Mouse (Mus musculus) embryonic facial prominence, embryonic 13.5 days (tissue): Measurements from ENCODE around the gene 2010111I01Rik. TPM values are rescaled to one million over a fixed set of nuclear protein-coding genes. Genes with fewer than 3 reads are reported as not detected.

Source experiments
- ATAC-seq: fragments of 200-750 bp; cut with Nextera tagmentation; 2 replicates; pipeline ENCODE4 v1.8.0; 2017; ENCODE audit warnings: low read depth; ENCODE audit not compliant: insufficient number of reproducible peaks, insufficient read depth, low FRiP score, low TSS enrichment
- H3K27ac ChIP-seq: fragments of 300-500 bp; sonication (generic); 2 replicates; pipeline ENCODE4 v1.5.1; 2015; ENCODE audit warnings: moderate library complexity, mild to moderate bottlenecking, inconsistent platforms
- H3K27me3 ChIP-seq: fragments of 300-500 bp; sonication (generic); 2 replicates; pipeline ENCODE4 v1.6.1; 2015; ENCODE audit warnings: mild to moderate bottlenecking, inconsistent platforms
- H3K36me3 ChIP-seq: fragments of 300-500 bp; sonication (generic); 2 replicates; pipeline ENCODE4 v1.6.1; 2015; ENCODE audit warnings: mild to moderate bottlenecking, inconsistent platforms
- H3K4me1 ChIP-seq: fragments of 300-500 bp; sonication (generic); 2 replicates; pipeline ENCODE4 v1.6.1; 2015; ENCODE audit warnings: inconsistent platforms
- H3K4me2 ChIP-seq: fragments of 300-500 bp; sonication (generic); 2 replicates; pipeline ENCODE4 v1.6.1; 2015; ENCODE audit warnings: moderate library complexity, mild to moderate bottlenecking, inconsistent platforms
- H3K4me3 ChIP-seq: fragments of 300-500 bp; sonication (generic); 2 replicates; pipeline ENCODE4 v1.5.1; 2015; ENCODE audit warnings: mild to moderate bottlenecking, inconsistent platforms
- H3K9ac ChIP-seq: fragments of 300-500 bp; sonication (generic); 2 replicates; pipeline ENCODE4 v1.6.1; 2015; ENCODE audit warnings: mild to moderate bottlenecking, inconsistent platforms
- H3K9me3 ChIP-seq: fragments of 300-500 bp; sonication (generic); 2 replicates; pipeline ENCODE4 v1.6.1; 2016; ENCODE audit warnings: inconsistent platforms
- WGBS: fragments of 180-500 bp; shearing (Covaris S2); methylation state at CpG from one replicate; pipeline ENCODE4 v1.1.7; 2015; ENCODE audit warnings: mixed read lengths; 5-methylcytosine and 5-hydroxymethylcytosine counted together
- polyA plus RNA-seq: library from polyadenylated mRNA; unstranded; fragments of >200 nt; fragmentation: Nextera tagmentation; extraction: Ambion mirVana; gene quantifications from 2 replicates; pipeline ENCODE4 v1.2.1, GENCODE M21; 2015

2010111I01Rik gene
- polyA plus RNA-seq, 1 experiment from 2014 or later: 254 TPM

DNA sequence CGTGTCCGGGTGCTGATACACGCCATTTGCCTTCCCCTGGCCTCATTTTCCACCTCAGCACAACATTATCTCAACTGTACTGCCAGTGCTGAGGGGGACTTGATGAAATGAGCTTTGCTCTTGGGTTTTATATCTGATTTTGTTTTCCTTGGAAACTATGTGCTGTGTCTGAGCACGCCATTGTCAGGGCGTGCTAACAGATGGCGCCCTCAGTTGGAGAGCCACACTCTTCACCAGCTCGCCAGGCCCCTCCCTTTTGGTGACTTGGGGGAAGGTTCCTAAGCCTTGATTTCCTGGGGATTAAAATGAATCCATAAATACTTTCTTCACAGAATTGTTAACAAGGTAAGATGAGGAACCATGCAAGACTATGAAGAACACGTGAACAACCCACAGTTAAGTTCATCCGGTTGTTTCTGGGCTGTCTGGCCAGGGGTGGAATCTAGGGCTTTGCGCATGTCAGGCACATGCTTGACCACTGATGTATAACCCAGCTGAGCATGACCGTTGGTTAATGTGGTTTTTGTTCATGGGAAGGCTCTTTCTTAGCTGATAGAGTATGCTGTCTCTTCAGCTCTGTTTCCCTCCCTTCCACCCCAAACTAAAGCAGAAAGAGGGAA lies 321.9 kb downstream of the 2010111I01Rik start:
- WGBS: 77% methylated on average over 11 of the region's 11 CpGs
- no peaks in the 10 kb centered on the region for H3K27me3 ChIP-seq
- H3K27ac ChIP-seq: peak overlapping the region; percentile 48
- peak overlapping the region; percentile 16 for H3K4me2 ChIP-seq
- no peaks in the 10 kb centered on the region for H3K9me3 ChIP-seq
- peaks cover 87% of the 10 kb centered on the region for H3K36me3 ChIP-seq
- no peak for ATAC-seq
- H3K9ac ChIP-seq: no peak overlapping the region
- H3K4me3 ChIP-seq: no peak overlapping the region
- H3K4me1 ChIP-seq: peaks cover 85% of the 10 kb centered on the region

DNA sequence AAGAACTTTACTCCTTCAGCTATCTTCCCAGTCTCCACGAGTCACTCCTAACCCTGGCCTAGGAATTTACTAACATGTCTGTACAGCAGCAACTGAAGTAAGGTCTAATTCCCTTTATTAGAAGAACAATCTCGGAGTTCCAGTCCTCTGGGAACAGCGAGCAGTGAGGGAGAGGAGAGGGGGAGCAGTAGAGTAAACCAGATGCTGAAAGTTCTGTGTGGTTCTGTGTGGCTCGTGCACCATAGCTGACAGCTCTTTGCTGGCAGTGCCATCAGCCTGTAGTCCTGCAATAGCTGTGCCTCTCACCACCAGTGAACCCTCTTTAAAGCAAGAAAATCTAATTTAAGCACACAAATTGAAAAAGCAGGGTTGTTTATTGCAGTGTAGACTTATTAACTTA lies 324.5 kb downstream of the 2010111I01Rik start:
- no peak overlapping the region for H3K4me3 ChIP-seq
- H3K27me3 ChIP-seq: no peaks in the 10 kb centered on the region
- no peak for ATAC-seq
- peaks cover 88% of the 10 kb centered on the region for H3K36me3 ChIP-seq
- peaks cover 82% of the 10 kb centered on the region for H3K4me1 ChIP-seq
- peak overlapping the region; percentile 79 for H3K27ac ChIP-seq
- peak overlapping the region; percentile 54; the same call in 1 of the 2 replicates for H3K9ac ChIP-seq
- H3K4me2 ChIP-seq: no peak overlapping the region; the same call in 1 of the 2 replicates
- WGBS: 19% methylated on average over 4 of the region's 4 CpGs
- no peaks in the 10 kb centered on the region for H3K9me3 ChIP-seq

DNA sequence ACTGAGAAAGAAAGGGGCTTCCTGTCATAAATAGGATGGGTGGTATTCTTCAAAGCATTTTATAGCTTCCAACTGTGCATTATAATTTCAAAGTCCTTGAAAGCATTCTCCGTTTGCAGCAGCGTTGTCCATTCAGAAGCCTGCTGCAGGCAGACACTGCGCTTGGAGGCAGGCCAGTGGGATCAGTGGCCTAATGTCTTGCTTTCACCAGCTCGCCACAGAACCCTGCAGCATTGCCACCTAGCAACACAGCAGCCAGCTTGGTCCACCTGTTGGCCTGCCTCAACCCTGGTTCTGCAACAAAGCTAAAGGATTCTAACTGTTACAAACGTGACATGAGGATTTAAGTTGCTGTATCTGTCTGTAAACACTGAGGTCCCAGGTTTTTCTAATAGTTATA lies 325.0 kb downstream of the 2010111I01Rik start:
- 40% methylated on average over 5 of the region's 5 CpGs for WGBS
- Histone ChIP-seq H3K9ac (no peak overlapping the region), H3K4me2 (no peak overlapping the region), H3K9me3 (no peaks in the 10 kb centered on the region), H3K27ac (0 out of 2 replicates have a peak overlapping the region, but pooled peaks have one; percentile 1), H3K27me3 (no peaks in the 10 kb centered on the region), H3K4me3 (no peak overlapping the region), H3K4me1 (peaks cover 87% of the 10 kb centered on the region), H3K36me3 (peaks cover 91% of the 10 kb centered on the region)
- ATAC-seq: no peak

DNA sequence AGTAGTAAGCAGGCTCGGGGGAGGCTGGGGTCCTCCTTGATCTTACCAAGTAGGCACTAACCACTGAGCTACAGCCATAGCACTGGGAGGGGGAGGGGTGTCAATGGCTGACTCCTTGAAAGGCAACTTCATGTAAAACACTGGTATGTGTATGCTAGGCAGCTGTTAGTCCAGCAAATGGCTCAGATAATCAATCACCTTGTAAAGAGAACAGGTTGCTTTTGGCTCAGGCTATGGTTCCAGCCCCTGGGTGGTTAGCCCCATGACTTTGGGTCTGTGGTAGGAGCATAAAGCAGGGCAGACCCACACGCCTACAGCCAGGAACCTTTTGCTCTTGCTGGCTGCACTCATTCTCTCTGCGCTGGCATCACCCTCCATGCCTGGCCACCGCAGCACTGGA lies 325.4 kb downstream of the 2010111I01Rik start:
- Histone ChIP-seq H3K36me3 (peaks cover 91% of the 10 kb centered on the region), H3K4me3 (no peak overlapping the region), H3K27ac (peak overlapping the region; percentile 5; the same call in 1 of the 2 replicates), H3K9ac (no peak overlapping the region), H3K9me3 (no peaks in the 10 kb centered on the region), H3K4me1 (peaks cover 87% of the 10 kb centered on the region), H3K27me3 (no peaks in the 10 kb centered on the region), H3K4me2 (no peak overlapping the region)
- ATAC-seq: no peak
- 84% methylated on average over 4 of the region's 4 CpGs for WGBS

DNA sequence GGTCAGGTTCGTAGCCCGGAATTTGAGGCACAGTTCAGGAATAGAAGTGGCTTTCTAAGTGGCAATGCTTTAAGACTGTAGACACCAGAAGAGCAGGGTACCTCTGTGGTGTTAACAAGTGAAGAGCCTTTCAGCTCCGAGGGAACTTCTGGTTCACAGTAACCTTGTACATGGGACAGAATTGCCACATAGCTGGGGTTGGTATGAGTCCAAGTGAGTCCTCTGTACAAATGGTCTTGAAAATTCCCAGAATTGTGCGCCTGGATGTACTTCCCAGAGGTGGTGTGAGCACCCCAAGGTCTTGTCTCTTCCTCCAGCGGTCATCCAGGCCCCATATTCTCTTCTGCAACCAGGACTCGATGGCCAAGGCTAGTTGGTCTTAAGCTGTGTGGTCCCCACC lies 326.3 kb downstream of the 2010111I01Rik start:
- peaks cover 90% of the 10 kb centered on the region for H3K36me3 ChIP-seq
- no peak overlapping the region for H3K4me2 ChIP-seq
- peak overlapping the region; percentile 5; the same call in 1 of the 2 replicates for H3K27ac ChIP-seq
- H3K4me3 ChIP-seq: no peak overlapping the region
- WGBS: 90% methylated on average over 6 of the region's 6 CpGs
- no peaks in the 10 kb centered on the region for H3K27me3 ChIP-seq
- no peak for ATAC-seq
- H3K9ac ChIP-seq: no peak overlapping the region
- H3K9me3 ChIP-seq: no peaks in the 10 kb centered on the region
- peaks cover 83% of the 10 kb centered on the region for H3K4me1 ChIP-seq

DNA sequence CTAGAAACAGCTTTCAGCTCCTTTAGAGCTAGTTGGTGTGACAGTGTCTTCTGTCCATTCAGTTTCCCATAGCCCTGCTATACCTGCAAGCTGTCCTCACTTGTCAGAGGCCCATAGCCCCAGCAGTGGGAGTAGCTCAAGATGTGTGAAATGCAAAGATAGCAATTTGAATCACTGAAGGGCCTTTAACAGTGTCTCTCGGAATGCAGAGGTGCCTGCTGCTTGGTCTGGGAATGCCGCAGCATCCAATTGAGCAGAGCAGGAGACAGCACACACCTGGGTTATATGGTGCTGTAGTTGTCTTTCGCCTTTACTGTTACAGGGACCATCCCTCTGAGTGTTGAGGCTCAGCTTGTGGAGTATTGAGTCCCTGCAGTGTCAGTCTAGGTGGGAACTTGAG lies 329.0 kb downstream of the 2010111I01Rik start:
- H3K27ac ChIP-seq: peak overlapping the region; percentile 82
- no peaks in the 10 kb centered on the region for H3K27me3 ChIP-seq
- no peak overlapping the region for H3K4me3 ChIP-seq
- peaks cover 90% of the 10 kb centered on the region for H3K36me3 ChIP-seq
- 59% methylated on average over 3 of the region's 3 CpGs for WGBS
- ATAC-seq: no peak
- H3K4me1 ChIP-seq: peaks cover 57% of the 10 kb centered on the region
- no peaks in the 10 kb centered on the region for H3K9me3 ChIP-seq
- no peak overlapping the region for H3K9ac ChIP-seq
- H3K4me2 ChIP-seq: no peak overlapping the region

DNA sequence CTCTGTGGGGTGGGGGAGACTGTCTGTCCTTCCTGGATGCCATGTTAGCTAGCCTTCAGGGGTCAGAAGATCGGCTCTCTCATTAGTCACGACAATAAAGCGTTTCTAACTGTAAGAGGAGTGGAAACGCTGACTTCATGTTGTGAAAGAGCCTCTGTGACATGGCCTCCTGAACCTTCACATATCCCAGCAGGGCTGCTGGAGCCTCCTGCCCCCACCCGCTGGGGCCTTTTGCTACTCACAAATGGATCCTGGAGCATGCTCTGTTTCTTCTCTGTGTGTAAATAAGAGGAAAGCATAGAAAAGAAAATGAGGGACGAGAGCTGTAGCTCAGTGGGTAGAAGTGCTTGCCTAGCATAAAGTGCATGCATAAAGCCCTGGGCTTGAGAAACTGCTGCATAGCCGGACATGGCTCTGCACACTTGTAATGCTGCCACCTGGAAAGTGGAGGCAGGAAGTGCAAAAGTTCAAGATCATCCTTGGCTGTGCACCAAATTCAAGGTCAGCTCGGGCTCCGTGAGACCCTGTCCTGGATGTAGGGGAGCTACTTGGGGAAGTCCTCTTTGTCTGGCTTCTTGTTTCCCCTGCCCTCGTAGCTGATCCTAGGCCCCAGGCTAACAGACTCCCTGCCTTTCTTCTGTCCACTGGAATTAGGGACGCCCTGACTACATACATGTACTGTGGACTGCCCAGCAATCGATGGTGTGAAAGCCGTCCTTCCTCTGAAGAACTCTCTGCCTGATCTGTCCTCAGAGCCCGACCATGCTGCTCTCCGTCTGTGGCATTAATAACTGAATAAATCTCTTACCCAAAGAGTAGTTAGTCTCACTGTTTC lies 329.9 kb downstream of the 2010111I01Rik start:
- ATAC-seq: no peak
- Histone ChIP-seq H3K27ac (peak overlapping the region; percentile 82), H3K9me3 (no peaks in the 10 kb centered on the region), H3K27me3 (no peaks in the 10 kb centered on the region), H3K4me2 (no peak overlapping the region), H3K36me3 (peaks cover 92% of the 10 kb centered on the region), H3K4me1 (peaks cover 52% of the 10 kb centered on the region), H3K4me3 (no peak overlapping the region), H3K9ac (peak overlapping the region; percentile 44; the same call in 1 of the 2 replicates)
- WGBS: 35% methylated on average over 15 of the region's 15 CpGs

DNA sequence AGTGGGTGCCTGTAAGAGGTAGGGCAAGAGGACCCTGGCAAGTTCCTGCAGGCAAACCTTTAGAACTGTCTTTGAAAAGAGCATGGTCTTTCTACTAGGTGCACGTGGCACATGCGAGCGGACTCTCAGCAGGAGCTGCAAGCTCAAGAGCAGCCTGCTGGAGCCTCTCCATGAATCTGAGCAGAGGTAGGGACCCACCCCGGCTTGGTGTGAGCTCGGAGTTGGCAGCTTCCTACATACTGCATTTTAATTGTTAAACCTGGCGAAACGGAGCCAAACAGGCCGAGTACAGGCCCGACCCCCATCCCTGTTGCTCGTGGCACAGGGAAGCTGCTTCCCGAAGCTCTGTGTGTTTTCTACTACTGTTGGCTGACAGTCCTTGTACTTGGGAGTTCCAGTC lies 331.6 kb downstream of the 2010111I01Rik start:
- Histone ChIP-seq H3K4me3 (no peak overlapping the region), H3K9me3 (no peaks in the 10 kb centered on the region), H3K4me1 (peaks cover 41% of the 10 kb centered on the region), H3K36me3 (peaks cover 93% of the 10 kb centered on the region), H3K9ac (no peak overlapping the region), H3K27ac (no peak overlapping the region), H3K4me2 (no peak overlapping the region), H3K27me3 (no peaks in the 10 kb centered on the region)
- no peak for ATAC-seq
- 92% methylated on average over 11 of the region's 11 CpGs for WGBS

DNA sequence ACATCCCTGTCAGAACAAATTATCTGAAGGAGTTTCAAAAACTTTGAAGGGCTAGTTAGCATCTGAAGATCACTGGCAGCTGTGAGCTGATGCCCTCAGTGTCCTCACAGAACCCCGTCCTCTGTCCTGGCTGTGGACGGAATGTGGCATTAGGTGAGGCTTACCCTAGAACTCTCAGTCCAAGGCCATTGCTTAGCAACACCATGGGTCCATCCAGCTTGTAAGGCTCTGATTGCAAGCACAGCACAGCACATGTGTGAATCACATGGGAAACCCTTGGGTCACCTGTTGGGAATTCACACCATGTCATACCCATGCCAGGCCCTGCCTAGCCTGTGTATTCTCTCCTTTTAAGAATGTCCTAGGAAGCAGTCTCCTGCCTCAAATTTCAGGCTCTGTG lies 332.3 kb downstream of the 2010111I01Rik start:
- no peak overlapping the region for H3K9ac ChIP-seq
- ATAC-seq: no peak
- H3K4me1 ChIP-seq: peaks cover 40% of the 10 kb centered on the region
- H3K4me3 ChIP-seq: no peak overlapping the region
- WGBS: 92% methylated on average over 2 of the region's 2 CpGs
- H3K36me3 ChIP-seq: peaks cover 93% of the 10 kb centered on the region
- no peak overlapping the region for H3K4me2 ChIP-seq
- no peaks in the 10 kb centered on the region for H3K27me3 ChIP-seq
- H3K27ac ChIP-seq: 0 out of 2 replicates have a peak overlapping the region, but pooled peaks have one; percentile 3
- H3K9me3 ChIP-seq: no peaks in the 10 kb centered on the region

DNA sequence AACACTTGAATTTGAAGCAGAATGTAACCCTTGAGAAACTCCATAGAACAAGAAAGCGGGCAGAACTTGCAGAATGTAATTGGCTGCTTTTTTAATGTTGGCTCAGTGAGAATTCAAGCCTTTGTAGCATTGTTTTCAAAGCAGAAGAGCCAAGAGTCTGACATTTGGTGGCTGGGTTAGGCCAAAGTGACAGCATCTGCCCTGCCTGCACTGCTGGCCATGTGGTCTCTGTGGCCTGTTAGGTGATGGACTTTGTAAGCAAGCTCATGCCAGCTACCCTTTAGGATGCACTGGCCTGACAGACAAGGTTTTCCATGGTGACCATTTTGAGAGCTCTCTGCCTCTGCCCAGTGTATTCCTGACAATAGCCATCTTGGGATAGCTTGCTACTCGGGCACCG lies 333.2 kb downstream of the 2010111I01Rik start:
- Histone ChIP-seq H3K4me1 (peaks cover 35% of the 10 kb centered on the region), H3K4me3 (no peak overlapping the region), H3K36me3 (peaks cover 93% of the 10 kb centered on the region), H3K27ac (peak overlapping the region; percentile 3; the same call in 1 of the 2 replicates), H3K9me3 (no peaks in the 10 kb centered on the region), H3K4me2 (no peak overlapping the region), H3K9ac (no peak overlapping the region), H3K27me3 (no peaks in the 10 kb centered on the region)
- ATAC-seq: no peak
- 88% methylated on average over 3 of the region's 3 CpGs for WGBS

DNA sequence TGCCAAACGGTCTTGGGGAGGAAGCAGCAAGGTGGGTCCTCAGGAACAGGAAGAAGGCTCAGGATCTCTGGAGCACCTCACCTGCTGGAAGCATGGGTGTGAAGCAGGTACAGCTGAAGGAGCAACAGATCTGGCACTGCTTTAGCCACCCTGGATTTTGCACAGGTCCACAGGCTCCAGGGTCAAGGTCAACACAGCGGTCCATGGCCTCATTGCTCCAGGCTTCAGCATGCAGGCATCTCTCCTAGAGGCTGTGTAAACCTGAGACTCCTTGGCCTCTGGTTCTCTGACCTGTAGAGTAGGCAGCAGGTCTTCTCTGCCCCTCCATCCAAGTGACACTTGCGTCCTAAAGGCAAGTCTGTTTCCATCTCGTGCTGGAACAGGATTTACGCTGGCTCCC lies 334.2 kb downstream of the 2010111I01Rik start:
- WGBS: 84% methylated on average over 5 of the region's 5 CpGs
- Histone ChIP-seq H3K27ac (no peak overlapping the region), H3K9me3 (no peaks in the 10 kb centered on the region), H3K4me3 (no peak overlapping the region), H3K27me3 (no peaks in the 10 kb centered on the region), H3K36me3 (peaks cover 94% of the 10 kb centered on the region), H3K4me1 (peaks cover 29% of the 10 kb centered on the region), H3K9ac (no peak overlapping the region), H3K4me2 (no peak overlapping the region)
- no peak for ATAC-seq

DNA sequence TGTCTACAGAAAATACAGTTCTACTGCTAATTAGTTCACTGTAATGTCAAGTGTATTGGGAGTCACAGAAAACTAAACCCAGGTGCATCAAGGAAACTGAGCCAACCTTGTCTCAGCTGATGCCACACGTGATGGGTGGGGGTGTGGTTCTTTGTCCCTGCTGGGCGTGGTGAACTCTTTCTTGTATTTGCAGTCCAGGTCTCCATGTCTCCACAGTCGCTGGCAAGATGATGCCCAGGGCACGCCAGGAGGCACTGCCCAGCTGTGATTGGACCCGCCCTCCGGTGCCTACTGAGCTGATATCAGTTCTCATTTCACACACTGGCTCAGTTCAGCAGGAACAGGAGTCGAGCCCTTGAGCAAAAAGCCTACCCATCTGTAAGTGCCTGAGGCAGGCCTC lies 336.2 kb downstream of the 2010111I01Rik start:
- Histone ChIP-seq H3K4me3 (no peak overlapping the region), H3K27me3 (no peaks in the 10 kb centered on the region), H3K9me3 (no peaks in the 10 kb centered on the region), H3K36me3 (peaks cover 90% of the 10 kb centered on the region), H3K9ac (no peak overlapping the region), H3K4me2 (no peak overlapping the region), H3K4me1 (peaks cover 27% of the 10 kb centered on the region), H3K27ac (peak overlapping the region; percentile 48; the same call in 1 of the 2 replicates)
- no peak for ATAC-seq
- WGBS: 67% methylated on average over 7 of the region's 7 CpGs
